Mouse (Mus musculus) adrenal gland, adult 10 weeks (tissue): ENCODE results near the gene 1700125H20Rik. TPM values are rescaled to one million over a fixed set of nuclear protein-coding genes. Genes with fewer than 3 reads are reported as not detected.

ENCODE experiments used
- polyA plus RNA-seq: library from polyadenylated mRNA; stranded (reverse); fragments of 350-450 nt; fragmentation: Illumina TruSeq; extraction: RNeasy Lipid Tissue Mini Kit (QIAGEN cat#74804); gene quantifications from one replicate; pipeline ENCODE4 v1.2.3, GENCODE M21; 2014; ENCODE audit warnings: low read depth, low replicate concordance

The 1700125H20Rik gene
- polyA plus RNA-seq = 1.0 TPM

DNA sequence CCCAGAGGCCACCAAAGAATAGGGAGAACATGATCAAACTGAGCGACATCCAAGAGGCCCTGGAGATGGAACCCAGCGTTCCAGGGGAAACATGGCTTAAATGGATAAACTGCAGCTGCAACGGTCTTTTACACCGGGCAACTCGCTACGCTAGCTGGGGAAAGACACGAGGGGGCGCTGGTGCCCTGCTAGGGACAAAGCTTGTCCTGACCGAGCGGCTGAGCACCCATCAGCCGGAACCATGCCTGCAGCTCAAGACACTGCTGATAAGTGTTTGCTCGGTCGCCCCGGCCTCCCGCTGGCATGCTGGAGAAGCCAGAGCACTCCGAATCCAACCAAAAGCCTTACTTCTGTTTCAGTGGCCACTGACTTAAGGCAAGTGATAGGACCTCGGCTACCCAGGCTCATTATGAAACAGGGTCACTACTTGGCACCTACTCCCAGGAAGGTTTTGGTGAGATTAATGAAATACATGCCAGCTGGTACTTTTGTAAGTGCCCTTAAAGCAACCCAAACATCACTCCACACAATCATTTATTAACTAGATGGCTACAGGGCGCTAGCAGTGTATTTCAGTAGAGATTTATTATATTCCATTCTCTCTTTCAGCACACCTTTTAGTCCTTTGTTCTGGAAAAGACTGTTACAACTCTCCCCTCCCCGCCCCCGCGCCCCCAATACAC lies at the start of gene 1700125H20Rik:
Gene 1700125H20Rik, plus strand, starts transcription at position 347 of the 683 bp plus-strand sequence.

DNA sequence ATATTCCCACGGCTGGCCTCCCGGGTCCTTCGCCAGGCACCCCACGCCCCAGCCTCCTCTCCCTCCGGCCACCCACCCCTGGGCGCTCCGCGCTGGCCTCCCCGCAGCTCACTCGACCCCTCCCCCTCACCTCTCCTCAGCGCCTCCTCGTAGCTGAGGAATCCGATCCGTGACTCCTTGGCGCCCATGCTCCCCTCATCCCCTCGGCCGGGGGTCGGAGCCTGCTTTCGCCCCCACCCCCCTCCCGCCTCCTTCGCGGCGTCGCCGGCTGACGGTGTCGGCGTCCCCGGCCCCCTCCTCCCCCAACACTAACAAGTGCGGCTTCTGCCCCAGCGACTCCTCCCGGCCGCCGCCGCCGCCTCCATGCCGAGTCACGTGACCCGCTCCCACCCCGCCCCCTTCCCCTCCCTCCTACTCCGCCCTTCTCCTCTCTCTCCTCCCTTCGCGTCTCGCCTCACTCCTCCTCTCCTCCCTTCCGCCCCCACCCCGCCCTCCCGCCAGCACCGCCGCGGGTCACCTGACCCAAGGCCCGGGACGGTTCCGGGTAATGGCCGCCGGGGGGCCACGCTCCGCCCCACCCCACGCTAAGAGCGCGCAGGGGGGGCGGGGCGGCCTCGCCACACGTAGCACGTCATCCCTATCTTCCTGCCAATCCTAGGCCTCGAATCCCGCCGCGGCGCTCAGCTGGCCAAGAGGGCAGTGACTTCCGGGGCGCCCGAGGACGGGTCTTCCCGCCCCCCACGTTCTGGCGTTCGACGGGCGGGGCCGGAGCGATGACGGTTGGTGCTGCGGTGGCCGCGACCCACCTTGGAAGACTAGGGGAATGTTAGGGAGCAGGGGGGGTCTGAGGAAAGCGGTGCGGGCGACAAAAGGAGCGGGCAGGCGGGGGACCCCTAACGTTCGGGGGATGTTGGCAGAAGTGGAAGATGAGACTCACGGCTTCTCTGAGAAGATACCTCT lies 30.3 kb upstream of the 1700125H20Rik start, which contains the start of gene Usp32:
Gene Usp32, minus strand, starts transcription at position 581 of the 960 bp plus-strand sequence.

Other genes starting within 250 kb of the 1700125H20Rik start
- 2.9 TPM for gene Car4, start 212.6 kb upstream of the 1700125H20Rik start, polyA plus RNA-seq
- 117 TPM for gene Usp32, start 30.2 kb upstream of the 1700125H20Rik start, polyA plus RNA-seq
- 110 TPM for gene Appbp2, start 64.7 kb downstream of the 1700125H20Rik start, polyA plus RNA-seq
- gene Ppm1d, start 140.8 kb downstream of the 1700125H20Rik start, polyA plus RNA-seq = 32.2 TPM
- gene Bcas3, start 182.8 kb downstream of the 1700125H20Rik start, polyA plus RNA-seq = 12.4 TPM